ENCODE assay signal across 7 mouse cellular contexts in genomic region chr14:26459516-26459915, GRCm38 (mm10).
DNase-seq lines count a peak whose midpoint lies in the region; ATAC-seq lines count a peak whose summit lies in the region.

No protein-coding gene starts in this region.

- no peak overlapping the region for H3K4me2 ChIP-seq in hindbrain, embryonic 11.5 days (replicated peaks; ENCODE audit: low read depth, low read length)
- no peak overlapping the region for H3K4me2 ChIP-seq in hindbrain, embryonic 12.5 days (replicated peaks)
- no peak overlapping the region for H3K4me2 ChIP-seq in neural tube, embryonic 15.5 days

- no peak overlapping the region for H3K27ac ChIP-seq in hindbrain, embryonic 11.5 days (ENCODE audit: low read depth, low read length)
- no peak overlapping the region for H3K27ac ChIP-seq in hindbrain, embryonic 12.5 days
- H3K27ac ChIP-seq in embryonic facial prominence, embryonic 10.5 days (replicated peaks): no peak overlapping the region
- no peak overlapping the region for H3K27ac ChIP-seq in neural tube, embryonic 15.5 days (replicated peaks)

- no peaks in the 10 kb centered on the region for H3K36me3 ChIP-seq in hindbrain, embryonic 11.5 days (ENCODE audit: control insufficient read depth, insufficient read depth, low read length)
- peaks cover 16% of the 10 kb centered on the region for H3K36me3 ChIP-seq in hindbrain, embryonic 12.5 days
- peaks cover 57% of the 10 kb centered on the region for H3K36me3 ChIP-seq in embryonic facial prominence, embryonic 10.5 days (replicated peaks)
- H3K36me3 ChIP-seq in splenic B cell, adult 2 months (ENCODE audit: control insufficient read depth, insufficient read depth, low read length, poor library complexity, severe bottlenecking): peaks cover 10% of the 10 kb centered on the region; the same call in 1 of the 2 replicates
- H3K36me3 ChIP-seq in neural tube, embryonic 15.5 days: peaks cover 34% of the 10 kb centered on the region

- H3K27me3 ChIP-seq in hindbrain, embryonic 11.5 days (ENCODE audit: control insufficient read depth, insufficient read depth, low read length): no peaks in the 10 kb centered on the region
- H3K27me3 ChIP-seq in hindbrain, embryonic 12.5 days: no peaks in the 10 kb centered on the region
- no peaks in the 10 kb centered on the region for H3K27me3 ChIP-seq in embryonic facial prominence, embryonic 10.5 days (replicated peaks; ENCODE audit: low read depth, poor library complexity, severe bottlenecking)
- H3K27me3 ChIP-seq in splenic B cell, adult 2 months (ENCODE audit: control insufficient read depth, insufficient read depth, low read length, poor library complexity, severe bottlenecking): no peaks in the 10 kb centered on the region
- H3K27me3 ChIP-seq in neural tube, embryonic 15.5 days (replicated peaks): no peaks in the 10 kb centered on the region

- H3K9ac ChIP-seq in hindbrain, embryonic 11.5 days (ENCODE audit: low read depth, low read length): no peak overlapping the region
- H3K9ac ChIP-seq in hindbrain, embryonic 12.5 days: no peak overlapping the region
- no peak overlapping the region for H3K9ac ChIP-seq in neural tube, embryonic 15.5 days (replicated peaks)

- H3K4me1 ChIP-seq in hindbrain, embryonic 11.5 days (replicated peaks; ENCODE audit: control insufficient read depth, insufficient read depth, low read length): no peaks in the 10 kb centered on the region
- H3K4me1 ChIP-seq in hindbrain, embryonic 12.5 days: no peaks in the 10 kb centered on the region
- peaks cover 4% of the 10 kb centered on the region for H3K4me1 ChIP-seq in embryonic facial prominence, embryonic 10.5 days
- no peaks in the 10 kb centered on the region for H3K4me1 ChIP-seq in neural tube, embryonic 15.5 days

- peak; percentile 31 for DNase-seq in hindbrain, embryonic 11.5 days (ENCODE audit: low spot score)
- peak; percentile 34 for DNase-seq in right cerebral cortex, adult 18-20 months
- no peak for DNase-seq in right cerebral cortex, postnatal 25 days
- peak; percentile 10 for DNase-seq in embryonic facial prominence, embryonic 10.5 days (ENCODE audit: low spot score)
- peak; percentile 30 for DNase-seq in splenic B cell, adult 2 months (ENCODE audit: low read depth, low spot score)

- H3K4me3 ChIP-seq in hindbrain, embryonic 11.5 days (ENCODE audit: low read depth, low read length): no peak overlapping the region
- H3K4me3 ChIP-seq in hindbrain, embryonic 12.5 days: no peak overlapping the region
- no peak overlapping the region for H3K4me3 ChIP-seq in embryonic facial prominence, embryonic 10.5 days
- H3K4me3 ChIP-seq in neural tube, embryonic 15.5 days (replicated peaks): no peak overlapping the region

- no peaks in the 10 kb centered on the region for H3K9me3 ChIP-seq in hindbrain, embryonic 11.5 days (ENCODE audit: control insufficient read depth, low read length)
- no peaks in the 10 kb centered on the region for H3K9me3 ChIP-seq in hindbrain, embryonic 12.5 days (replicated peaks)
- no peaks in the 10 kb centered on the region for H3K9me3 ChIP-seq in embryonic facial prominence, embryonic 10.5 days
- no peaks in the 10 kb centered on the region for H3K9me3 ChIP-seq in neural tube, embryonic 15.5 days (replicated peaks)

- no peak for ATAC-seq in hindbrain, embryonic 11.5 days (ENCODE audit: low FRiP score)
- ATAC-seq in hindbrain, embryonic 12.5 days (ENCODE audit: low FRiP score): no peak
- ATAC-seq in neural tube, embryonic 15.5 days (ENCODE audit: low FRiP score): no peak
